Mouse (Mus musculus): ENCODE measurements around the gene Tcam1. TPM values are rescaled to one million over a fixed set of nuclear protein-coding genes. Genes with fewer than 3 reads are reported as not detected.

Tcam1 gene
- polyA plus RNA-seq, 1 experiment from 2014 or later: 0.10 TPM

DNA sequence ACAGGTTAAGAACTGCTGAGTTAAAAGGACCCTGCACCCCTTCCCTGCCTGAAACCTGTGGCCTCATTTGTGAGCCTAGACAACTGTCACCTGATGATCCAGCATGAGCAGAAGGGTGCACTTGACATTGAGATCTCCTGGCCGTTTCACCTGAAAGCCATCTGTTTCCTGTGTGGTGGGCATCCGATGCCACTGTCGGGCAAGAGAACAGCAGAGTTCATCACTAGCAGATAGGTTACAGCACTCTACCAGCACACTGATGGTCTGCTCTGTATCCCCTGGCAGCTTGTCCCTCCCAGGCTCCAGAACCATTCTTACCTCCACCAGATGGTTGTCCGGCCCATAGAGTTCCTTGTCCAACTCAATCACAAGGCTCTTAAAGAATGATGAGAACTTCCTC is 10.9 kb upstream of the Tcam1 start:
- Histone ChIP-seq H3K27me3 (ENCODE audit: control insufficient read depth, insufficient read depth, low read length) (no peaks in the 10 kb centered on the region), H3K4me3 (ENCODE audit: low read depth, low read length) (no peak overlapping the region), H3K36me3 (ENCODE audit: control insufficient read depth, insufficient read depth, low read length) (peaks cover 43% of the 10 kb centered on the region), H3K27ac (replicated peaks) (no peak overlapping the region), H3K4me1 (replicated peaks; ENCODE audit: control insufficient read depth, insufficient read depth) (peaks cover 13% of the 10 kb centered on the region), H3K4me2 (replicated peaks; ENCODE audit: low read depth) (no peak overlapping the region), H3K9me3 (ENCODE audit: control insufficient read depth, low read length) (no peaks in the 10 kb centered on the region), H3K9ac (ENCODE audit: low read length) (no peak overlapping the region)
- WGBS: 82% methylated on average over 4 of the region's 4 CpGs
- TF ChIP-seq CTCF (IDR thresholded peaks at IDR 0.05; ENCODE audit: low read depth): no peak
- no peak for TF ChIP-seq EP300 (optimal IDR thresholded peaks at IDR 0.05)
- DNase-seq (ENCODE audit: low spot score) (no peak), ATAC-seq (ENCODE audit: low FRiP score, low TSS enrichment) (no peak)

DNA sequence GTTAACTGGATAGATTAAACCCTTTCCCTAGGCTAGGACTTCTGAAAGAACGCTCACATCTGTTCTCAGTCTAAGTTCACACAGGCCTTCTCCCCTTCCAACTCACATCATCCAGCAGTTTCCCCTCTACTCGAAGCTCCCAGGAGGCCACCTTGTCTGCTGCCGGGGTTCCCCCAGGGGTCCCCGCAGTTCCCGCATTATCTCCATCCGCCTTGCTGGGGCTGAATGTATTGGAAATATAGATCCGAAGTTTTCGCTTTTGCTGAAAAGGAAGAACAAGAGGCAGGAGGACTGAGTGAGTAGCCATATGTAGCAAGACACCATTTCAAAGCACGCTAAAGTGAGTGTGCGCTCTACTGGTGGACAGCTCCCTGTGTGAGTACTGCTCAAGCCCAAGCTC is 10.0 kb upstream of the Tcam1 start:
- Histone ChIP-seq H3K4me3 (ENCODE audit: low read depth, low read length) (no peak overlapping the region), H3K27me3 (ENCODE audit: control insufficient read depth, insufficient read depth, low read length) (no peaks in the 10 kb centered on the region), H3K9ac (ENCODE audit: low read length) (no peak overlapping the region), H3K9me3 (ENCODE audit: control insufficient read depth, low read length) (no peaks in the 10 kb centered on the region), H3K4me1 (replicated peaks; ENCODE audit: control insufficient read depth, insufficient read depth) (peaks cover 19% of the 10 kb centered on the region), H3K36me3 (ENCODE audit: control insufficient read depth, insufficient read depth, low read length) (peaks cover 43% of the 10 kb centered on the region), H3K27ac (replicated peaks) (peak overlapping the region; percentile 92; the same call in 1 of the 2 replicates), H3K4me2 (replicated peaks; ENCODE audit: low read depth) (no peak overlapping the region)
- TF ChIP-seq CTCF (IDR thresholded peaks at IDR 0.05; ENCODE audit: low read depth) (no peak), EP300 (optimal IDR thresholded peaks at IDR 0.05) (no peak)
- ATAC-seq (ENCODE audit: low FRiP score, low TSS enrichment) (no peak), DNase-seq (ENCODE audit: low spot score) (no peak)
- 93% methylated on average over 10 of the region's 10 CpGs for WGBS

DNA sequence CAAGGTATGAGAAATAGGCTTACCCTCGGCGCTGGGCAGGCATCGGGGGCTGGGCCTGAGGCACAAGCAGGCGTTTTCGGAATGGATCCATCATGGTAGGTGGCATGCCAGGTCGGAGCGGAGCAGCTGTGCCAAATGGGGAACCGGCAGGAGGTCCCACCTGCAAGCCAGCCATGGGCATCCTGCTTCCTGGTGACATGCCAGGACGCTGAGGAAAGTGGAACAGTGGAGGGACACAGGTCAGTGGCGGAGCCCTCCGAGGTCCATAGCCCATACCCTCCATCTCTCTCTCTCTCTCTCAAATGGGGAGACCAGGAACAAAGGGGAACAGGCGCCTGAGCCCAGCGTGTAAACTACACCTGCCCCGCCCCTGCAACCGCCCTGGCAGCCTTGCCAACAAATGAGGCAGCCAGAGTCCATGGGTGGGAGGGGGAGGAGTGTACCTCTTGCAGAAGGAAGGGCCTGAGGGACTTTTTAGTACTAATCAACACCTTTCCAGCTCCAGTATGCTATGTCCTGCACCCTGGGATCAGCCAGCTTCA is 9.1 kb upstream of the Tcam1 start:
- Histone ChIP-seq H3K9ac (ENCODE audit: low read length) (peak overlapping the region; percentile 50; the same call in 1 of the 2 replicates), H3K9me3 (ENCODE audit: control insufficient read depth, low read length) (no peaks in the 10 kb centered on the region), H3K4me3 (ENCODE audit: low read depth, low read length) (peak overlapping the region; percentile 21), H3K27me3 (ENCODE audit: control insufficient read depth, insufficient read depth, low read length) (no peaks in the 10 kb centered on the region), H3K27ac (replicated peaks) (peak overlapping the region; percentile 92), H3K4me2 (replicated peaks; ENCODE audit: low read depth) (peak overlapping the region; percentile 46), H3K36me3 (ENCODE audit: control insufficient read depth, insufficient read depth, low read length) (peaks cover 37% of the 10 kb centered on the region), H3K4me1 (replicated peaks; ENCODE audit: control insufficient read depth, insufficient read depth) (peaks cover 19% of the 10 kb centered on the region)
- DNase-seq (ENCODE audit: low spot score) (peak; percentile 88), ATAC-seq (ENCODE audit: low FRiP score, low TSS enrichment) (peak; percentile 62)
- TF ChIP-seq EP300 (optimal IDR thresholded peaks at IDR 0.05) (no peak), CTCF (IDR thresholded peaks at IDR 0.05; ENCODE audit: low read depth) (no peak)
- WGBS: 45% methylated on average over 15 of the region's 15 CpGs

DNA sequence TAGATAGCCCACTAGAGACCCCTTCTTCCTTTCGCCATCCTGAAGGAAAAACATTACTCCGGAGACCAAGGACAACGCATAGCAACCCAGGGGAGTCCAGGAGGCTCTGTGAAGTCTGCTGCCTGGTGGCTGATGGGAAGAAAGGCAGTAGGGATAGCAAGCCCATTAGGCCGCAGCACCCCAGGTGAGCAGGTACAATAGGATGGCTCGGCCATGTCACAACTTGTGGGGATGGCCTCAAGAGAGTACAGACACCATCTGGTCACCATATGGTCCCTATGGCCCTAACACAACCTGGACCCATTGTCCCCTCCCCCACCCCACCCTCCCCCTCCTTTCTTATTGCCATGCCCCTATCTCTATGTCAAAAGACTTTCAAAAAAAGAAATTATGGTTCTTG is 8.6 kb upstream of the Tcam1 start:
- peaks cover 32% of the 10 kb centered on the region for H3K36me3 ChIP-seq (ENCODE audit: control insufficient read depth, insufficient read depth, low read length)
- no peaks in the 10 kb centered on the region for H3K27me3 ChIP-seq (ENCODE audit: control insufficient read depth, insufficient read depth, low read length)
- peak overlapping the region; percentile 50 for H3K9ac ChIP-seq (ENCODE audit: low read length)
- peak overlapping the region; percentile 92 for H3K27ac ChIP-seq (replicated peaks)
- H3K4me1 ChIP-seq (replicated peaks; ENCODE audit: control insufficient read depth, insufficient read depth): peaks cover 19% of the 10 kb centered on the region
- TF ChIP-seq EP300 (optimal IDR thresholded peaks at IDR 0.05): no peak
- 0 out of 2 replicates have a peak, but pooled peaks have one; percentile 18 for TF ChIP-seq CTCF (IDR thresholded peaks at IDR 0.05; ENCODE audit: low read depth)
- H3K9me3 ChIP-seq (ENCODE audit: control insufficient read depth, low read length): no peaks in the 10 kb centered on the region
- DNase-seq (ENCODE audit: low spot score): no peak
- peak overlapping the region; percentile 46 for H3K4me2 ChIP-seq (replicated peaks; ENCODE audit: low read depth)
- 44% methylated on average over 5 of the region's 5 CpGs for WGBS
- peak overlapping the region; percentile 12; the same call in 1 of the 2 replicates for H3K4me3 ChIP-seq (ENCODE audit: low read depth, low read length)
- ATAC-seq (ENCODE audit: low FRiP score, low TSS enrichment): no peak

DNA sequence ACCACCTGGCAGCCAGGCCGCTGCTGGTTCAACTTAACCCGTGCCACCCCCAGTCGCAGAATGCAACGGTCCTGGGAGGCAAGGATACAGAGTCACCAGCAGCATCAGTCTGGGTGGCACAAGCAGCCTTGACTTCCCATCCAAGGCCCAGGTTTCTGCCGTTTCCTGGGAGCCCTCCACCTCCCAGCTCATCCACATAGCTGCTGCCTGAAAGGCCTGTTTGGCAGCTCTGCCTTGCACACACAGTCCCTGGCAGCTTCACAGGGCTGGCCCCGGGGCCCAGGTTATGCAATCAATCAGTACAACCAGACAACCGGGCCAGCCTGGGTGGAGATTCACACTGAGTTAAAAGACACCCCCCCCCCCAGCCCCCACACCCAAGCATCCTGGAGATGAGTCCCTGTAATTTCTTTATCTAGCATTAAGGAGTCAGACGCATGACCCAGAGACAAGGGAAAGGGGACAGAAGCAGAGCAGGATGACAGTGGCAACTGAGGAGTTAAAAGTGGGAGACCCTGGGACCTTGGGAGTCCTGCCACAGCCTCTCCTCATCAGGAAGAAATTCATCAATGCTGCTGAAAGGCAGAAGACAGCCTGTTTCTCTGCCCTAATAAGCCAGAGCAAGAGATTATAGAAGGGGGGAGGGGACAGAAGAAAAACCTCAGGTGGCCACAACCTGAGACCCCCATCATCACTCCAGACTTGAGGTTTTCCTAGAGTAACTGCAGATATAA is 8.0 kb upstream of the Tcam1 start:
- H3K36me3 ChIP-seq (ENCODE audit: control insufficient read depth, insufficient read depth, low read length): peaks cover 29% of the 10 kb centered on the region
- WGBS: 20% methylated on average over 8 of the region's 8 CpGs
- DNase-seq (ENCODE audit: low spot score): peak; percentile 77
- peak overlapping the region; percentile 50 for H3K9ac ChIP-seq (ENCODE audit: low read length)
- H3K27me3 ChIP-seq (ENCODE audit: control insufficient read depth, insufficient read depth, low read length): no peaks in the 10 kb centered on the region
- H3K4me1 ChIP-seq (replicated peaks; ENCODE audit: control insufficient read depth, insufficient read depth): peaks cover 19% of the 10 kb centered on the region
- ATAC-seq (ENCODE audit: low FRiP score, low TSS enrichment): 0 out of 2 replicates have a peak, but pooled peaks have one; percentile 3
- H3K4me3 ChIP-seq (ENCODE audit: low read depth, low read length): peak overlapping the region; percentile 12
- TF ChIP-seq EP300 (optimal IDR thresholded peaks at IDR 0.05): no peak
- H3K27ac ChIP-seq (replicated peaks): peak overlapping the region; percentile 92
- H3K9me3 ChIP-seq (ENCODE audit: control insufficient read depth, low read length): no peaks in the 10 kb centered on the region
- peak overlapping the region; percentile 46 for H3K4me2 ChIP-seq (replicated peaks; ENCODE audit: low read depth)

DNA sequence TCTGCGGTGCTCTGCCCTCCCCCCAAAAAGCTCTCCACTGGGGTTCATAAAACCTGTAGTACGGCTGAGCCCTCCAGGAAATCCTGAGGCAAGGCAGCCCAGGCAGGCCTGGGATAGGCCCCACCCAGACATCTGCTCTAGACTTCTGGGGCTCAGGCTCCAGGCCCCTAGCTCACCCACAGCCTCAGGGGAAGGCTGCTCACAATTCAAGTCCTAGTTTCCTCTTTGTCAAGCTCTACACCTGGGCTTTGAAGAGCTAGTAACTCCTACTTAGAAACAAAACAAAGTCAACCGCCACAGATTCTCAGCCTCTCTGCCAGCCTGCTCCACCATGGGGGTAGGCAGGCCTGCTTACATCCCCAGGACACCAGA is 7.4 kb upstream of the Tcam1 start:
- H3K4me2 ChIP-seq (replicated peaks; ENCODE audit: low read depth): peak overlapping the region; percentile 46
- peak overlapping the region; percentile 50 for H3K9ac ChIP-seq (ENCODE audit: low read length)
- DNase-seq (ENCODE audit: low spot score) (peak; percentile 40), ATAC-seq (ENCODE audit: low FRiP score, low TSS enrichment) (no peak)
- no peaks in the 10 kb centered on the region for H3K27me3 ChIP-seq (ENCODE audit: control insufficient read depth, insufficient read depth, low read length)
- peak overlapping the region; percentile 8; the same call in 1 of the 2 replicates for H3K4me3 ChIP-seq (ENCODE audit: low read depth, low read length)
- H3K4me1 ChIP-seq (replicated peaks; ENCODE audit: control insufficient read depth, insufficient read depth): peaks cover 19% of the 10 kb centered on the region
- H3K36me3 ChIP-seq (ENCODE audit: control insufficient read depth, insufficient read depth, low read length): peaks cover 24% of the 10 kb centered on the region
- peak overlapping the region; percentile 92 for H3K27ac ChIP-seq (replicated peaks)
- H3K9me3 ChIP-seq (ENCODE audit: control insufficient read depth, low read length): no peaks in the 10 kb centered on the region
- WGBS: 14% methylated on average over 3 of the region's 3 CpGs
- TF ChIP-seq CTCF (IDR thresholded peaks at IDR 0.05; ENCODE audit: low read depth) (no peak), EP300 (optimal IDR thresholded peaks at IDR 0.05) (no peak)
